Mouse (Mus musculus): Measurements from ENCODE around the gene Pacs2. TPM values are rescaled to one million over a fixed set of nuclear protein-coding genes. Genes with fewer than 3 reads are reported as not detected.

Gene Pacs2
- total RNA-seq, 1 experiment: 17.2 TPM

- in situ Hi-C loops (cut with MboI; ENCODE audit: low sequenced_read_pairs in 2 of 2, unreplicated experiment in 2 of 2): no loop called here
- H3K27ac ChIP-seq (ENCODE audit: insufficient read depth, low read depth, low read length, poor library complexity, severe bottlenecking): no peak overlapping the region
- no peaks in the 10 kb centered on the region for H3K9me3 ChIP-seq (ENCODE audit: control insufficient read depth, insufficient read depth, low read depth, low read length)
- TF ChIP-seq HCFC1 (IDR thresholded peaks at IDR 0.05; ENCODE audit: borderline replicate concordance, insufficient read depth, low read length): no peak
- TF ChIP-seq ZC3H11A (IDR thresholded peaks at IDR 0.05; ENCODE audit: borderline replicate concordance, low read depth, low read length): no peak
- DNase-seq (ENCODE audit: low read depth, low spot score): no peak
- H3K4me3 ChIP-seq (ENCODE audit: insufficient read depth in 1 of 2, low read depth in 1 of 2, low read length in 2 of 2, poor library complexity in 1 of 2, severe bottlenecking in 1 of 2): no peak overlapping the region
- H3K9ac ChIP-seq (ENCODE audit: insufficient read depth, low read depth, low read length, poor library complexity, severe bottlenecking): no peak overlapping the region
- H3K36me3 ChIP-seq (ENCODE audit: control insufficient read depth, insufficient read depth, low read length, poor library complexity, severe bottlenecking): peaks cover 4% of the 10 kb centered on the region
- H3K4me1 ChIP-seq (ENCODE audit: control insufficient read depth in 2 of 2, insufficient read depth in 2 of 2, low read length in 2 of 2, poor library complexity in 1 of 2): no peaks in the 10 kb centered on the region
Observed at GRCm38 (mm10) chr12:113042543-113042942, 28.2 kb downstream of the Pacs2 start.

- Histone ChIP-seq H3K36me3 (ENCODE audit: control insufficient read depth, insufficient read depth, low read length, poor library complexity, severe bottlenecking) (peaks cover 10% of the 10 kb centered on the region), H3K4me3 (ENCODE audit: insufficient read depth in 1 of 2, low read depth in 1 of 2, low read length in 2 of 2, poor library complexity in 1 of 2, severe bottlenecking in 1 of 2) (no peak overlapping the region), H3K9me3 (ENCODE audit: control insufficient read depth, insufficient read depth, low read depth, low read length) (no peaks in the 10 kb centered on the region), H3K27ac (ENCODE audit: insufficient read depth, low read depth, low read length, poor library complexity, severe bottlenecking) (no peak overlapping the region), H3K4me1 (ENCODE audit: control insufficient read depth in 2 of 2, insufficient read depth in 2 of 2, low read length in 2 of 2, poor library complexity in 1 of 2) (no peaks in the 10 kb centered on the region), H3K9ac (ENCODE audit: insufficient read depth, low read depth, low read length, poor library complexity, severe bottlenecking) (no peak overlapping the region)
- in situ Hi-C loops (cut with MboI; ENCODE audit: low sequenced_read_pairs in 2 of 2, unreplicated experiment in 2 of 2): no loop called here
- DNase-seq (ENCODE audit: low read depth, low spot score): no peak
- TF ChIP-seq CHD2 (IDR thresholded peaks at IDR 0.05; ENCODE audit: low read depth, low read length): no peak
- no peak for TF ChIP-seq ZC3H11A (IDR thresholded peaks at IDR 0.05; ENCODE audit: borderline replicate concordance, low read depth, low read length)
- TF ChIP-seq ZNF384 (IDR thresholded peaks at IDR 0.05; ENCODE audit: low read depth, low read length): no peak
- no peak for TF ChIP-seq MAFK (IDR thresholded peaks at IDR 0.05; ENCODE audit: insufficient read depth, low read depth, low read length)
Observed at GRCm38 (mm10) chr12:113044916-113045677, 30.8 kb downstream of the Pacs2 start.

- Histone ChIP-seq H3K4me3 (ENCODE audit: insufficient read depth in 1 of 2, low read depth in 1 of 2, low read length in 2 of 2, poor library complexity in 1 of 2, severe bottlenecking in 1 of 2) (no peak overlapping the region), H3K9me3 (ENCODE audit: control insufficient read depth, insufficient read depth, low read depth, low read length) (no peaks in the 10 kb centered on the region), H3K4me1 (ENCODE audit: control insufficient read depth in 2 of 2, insufficient read depth in 2 of 2, low read length in 2 of 2, poor library complexity in 1 of 2) (no peaks in the 10 kb centered on the region; a peak in 1 of 4 replicates), H3K27ac (ENCODE audit: insufficient read depth, low read depth, low read length, poor library complexity, severe bottlenecking) (no peak overlapping the region), H3K9ac (ENCODE audit: insufficient read depth, low read depth, low read length, poor library complexity, severe bottlenecking) (no peak overlapping the region), H3K36me3 (ENCODE audit: control insufficient read depth, insufficient read depth, low read length, poor library complexity, severe bottlenecking) (peaks cover 16% of the 10 kb centered on the region)
- TF ChIP-seq ZNF384 (IDR thresholded peaks at IDR 0.05; ENCODE audit: low read depth, low read length) (no peak), CHD2 (IDR thresholded peaks at IDR 0.05; ENCODE audit: low read depth, low read length) (no peak), ZC3H11A (IDR thresholded peaks at IDR 0.05; ENCODE audit: borderline replicate concordance, low read depth, low read length) (no peak)
- no peak for DNase-seq (ENCODE audit: low read depth, low spot score)
- in situ Hi-C loops (cut with MboI; ENCODE audit: low sequenced_read_pairs in 2 of 2, unreplicated experiment in 2 of 2): no loop called here
Observed at GRCm38 (mm10) chr12:113046861-113047260, 32.6 kb downstream of the Pacs2 start.

GRCm38 (mm10) chr12:113048103-113048502 lies 33.8 kb downstream of the Pacs2 start:
- H3K27ac ChIP-seq (ENCODE audit: insufficient read depth, low read depth, low read length, poor library complexity, severe bottlenecking): no peak overlapping the region
- in situ Hi-C loops (cut with MboI; ENCODE audit: low sequenced_read_pairs in 2 of 2, unreplicated experiment in 2 of 2): no loop called here
- DNase-seq (ENCODE audit: low read depth, low spot score): no peak
- no peak overlapping the region for H3K4me3 ChIP-seq (ENCODE audit: insufficient read depth in 1 of 2, low read depth in 1 of 2, low read length in 2 of 2, poor library complexity in 1 of 2, severe bottlenecking in 1 of 2)
- H3K4me1 ChIP-seq (ENCODE audit: control insufficient read depth in 2 of 2, insufficient read depth in 2 of 2, low read length in 2 of 2, poor library complexity in 1 of 2): no peaks in the 10 kb centered on the region; a peak in 1 of 4 replicates
- H3K9ac ChIP-seq (ENCODE audit: insufficient read depth, low read depth, low read length, poor library complexity, severe bottlenecking): no peak overlapping the region
- H3K9me3 ChIP-seq (ENCODE audit: control insufficient read depth, insufficient read depth, low read depth, low read length): no peaks in the 10 kb centered on the region
- H3K36me3 ChIP-seq (ENCODE audit: control insufficient read depth, insufficient read depth, low read length, poor library complexity, severe bottlenecking): peaks cover 20% of the 10 kb centered on the region
- no peak for TF ChIP-seq ZNF384 (IDR thresholded peaks at IDR 0.05; ENCODE audit: low read depth, low read length)

- in situ Hi-C loops (cut with MboI; ENCODE audit: low sequenced_read_pairs in 2 of 2, unreplicated experiment in 2 of 2): no loop called here
- TF ChIP-seq ZC3H11A (IDR thresholded peaks at IDR 0.05; ENCODE audit: borderline replicate concordance, low read depth, low read length): no peak
- TF ChIP-seq HCFC1 (IDR thresholded peaks at IDR 0.05; ENCODE audit: borderline replicate concordance, insufficient read depth, low read length): no peak
- TF ChIP-seq MAFK (IDR thresholded peaks at IDR 0.05; ENCODE audit: insufficient read depth, low read depth, low read length): no peak
- Histone ChIP-seq H3K9ac (ENCODE audit: insufficient read depth, low read depth, low read length, poor library complexity, severe bottlenecking) (no peak overlapping the region), H3K4me3 (ENCODE audit: insufficient read depth in 1 of 2, low read depth in 1 of 2, low read length in 2 of 2, poor library complexity in 1 of 2, severe bottlenecking in 1 of 2) (no peak overlapping the region), H3K4me1 (ENCODE audit: control insufficient read depth in 2 of 2, insufficient read depth in 2 of 2, low read length in 2 of 2, poor library complexity in 1 of 2) (no peaks in the 10 kb centered on the region; a peak in 1 of 4 replicates), H3K36me3 (ENCODE audit: control insufficient read depth, insufficient read depth, low read length, poor library complexity, severe bottlenecking) (peaks cover 20% of the 10 kb centered on the region), H3K9me3 (ENCODE audit: control insufficient read depth, insufficient read depth, low read depth, low read length) (no peaks in the 10 kb centered on the region), H3K27ac (ENCODE audit: insufficient read depth, low read depth, low read length, poor library complexity, severe bottlenecking) (no peak overlapping the region)
- DNase-seq (ENCODE audit: low read depth, low spot score): no peak
Observed at GRCm38 (mm10) chr12:113049836-113050235, 35.5 kb downstream of the Pacs2 start.
